Mouse (Mus musculus) gastrocnemius, adult 8-10 months (tissue): ENCODE data around the gene Sun1. TPM values are rescaled to one million over a fixed set of nuclear protein-coding genes. Genes with fewer than 3 reads are reported as not detected.

ENCODE experiments used
- DNase-seq, 2 experiments: peaks; one replicate each; pipeline ENCODE4 v3.0.0; 2022; ENCODE audit warnings: low spot score in 2 of 2
- total RNA-seq, 4 experiments: library from RNA; stranded (reverse); gene quantifications; 2 replicates each; pipeline ENCODE4 v1.2.4; 2022

Gene Sun1
- total RNA-seq, 4 experiments from 2014 or later, result 33.7 to 44.4 (median 41.2) TPM

DNA sequence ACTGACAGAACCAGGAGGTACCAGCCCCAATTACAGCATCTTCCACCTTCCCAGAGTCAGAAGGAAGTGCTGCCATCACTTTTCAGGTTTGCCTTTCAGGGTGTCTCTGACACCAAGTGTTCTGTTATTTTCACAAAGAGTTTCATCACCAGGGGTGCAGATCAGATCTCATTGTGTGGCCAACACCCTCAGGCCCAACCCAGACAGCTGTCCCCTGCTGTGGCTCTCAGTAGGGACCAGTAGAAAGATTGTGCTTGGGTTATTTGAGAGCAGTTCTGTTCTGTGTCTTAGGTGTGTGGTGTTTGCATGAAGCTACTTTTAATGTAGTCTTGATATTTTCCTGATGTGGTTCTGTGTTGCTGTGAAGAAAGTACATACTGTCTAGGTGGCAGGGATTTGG is 7.7 kb downstream of the Sun1 start:
- DNase-seq, result no peak

DNA sequence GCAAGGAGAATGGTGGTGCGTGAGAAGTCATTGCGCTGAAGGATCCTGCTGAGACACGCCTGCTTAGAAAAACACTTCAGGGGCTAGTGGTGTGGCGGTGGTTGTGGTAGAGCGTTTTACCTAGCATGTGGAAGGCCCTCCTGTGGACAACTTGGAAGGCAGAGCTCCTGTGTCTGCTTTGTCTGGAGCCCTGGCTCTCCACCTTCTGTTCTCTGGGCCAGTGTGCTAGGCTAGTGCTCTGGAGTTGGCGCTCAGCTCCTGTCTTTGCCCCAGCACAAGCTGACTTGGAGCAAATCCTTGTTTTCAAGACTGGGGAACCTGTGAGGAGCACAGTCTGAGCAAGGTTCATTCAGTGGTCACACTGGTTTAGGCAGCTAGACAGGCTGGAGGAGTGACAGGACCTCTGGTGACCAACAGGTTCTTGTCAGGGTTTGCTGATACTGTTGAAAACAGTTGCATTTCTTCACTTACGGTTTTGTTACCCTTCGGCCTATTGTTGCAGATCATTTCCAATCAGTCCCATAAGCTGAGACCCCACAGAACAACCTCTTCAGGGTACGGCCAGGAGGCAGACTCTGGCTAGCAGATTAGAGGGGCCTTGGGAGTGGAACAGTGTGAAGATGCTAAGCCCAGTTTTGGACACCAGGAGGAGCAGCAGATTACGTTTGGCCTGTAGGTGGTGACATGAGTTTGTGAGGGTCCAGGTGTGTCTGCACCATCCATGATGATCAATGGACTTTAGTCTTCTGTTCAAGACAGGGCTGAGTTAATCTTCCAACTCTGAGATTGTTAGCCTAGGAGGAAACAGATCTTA is 8.6 kb downstream of the Sun1 start:
- no peak for DNase-seq

DNA sequence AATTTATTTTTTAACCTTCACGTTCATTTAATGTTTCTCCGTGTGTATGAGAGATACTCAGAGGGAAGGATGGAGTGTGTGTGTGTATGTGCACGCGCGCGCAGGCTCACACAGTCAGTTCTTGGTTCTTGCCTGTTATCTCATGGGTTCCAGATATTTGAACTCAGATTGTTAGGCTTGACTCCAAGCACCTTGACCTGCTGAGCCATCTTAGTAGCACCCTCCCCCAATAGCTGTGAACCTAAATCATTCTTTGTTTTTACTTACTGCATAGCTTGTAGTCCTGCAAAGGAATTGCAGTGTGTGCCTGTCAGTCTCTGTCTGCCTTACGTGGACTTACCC is 9.2 kb downstream of the Sun1 start:
- no peak for DNase-seq

GRCm38 (mm10) chr5:139211737-139212385 is 11.4 kb downstream of the Sun1 start:
- DNase-seq, result no peak

- DNase-seq, result no peak
Measured at GRCm38 (mm10) chr5:139214298-139214697, 13.9 kb downstream of the Sun1 start.

DNA sequence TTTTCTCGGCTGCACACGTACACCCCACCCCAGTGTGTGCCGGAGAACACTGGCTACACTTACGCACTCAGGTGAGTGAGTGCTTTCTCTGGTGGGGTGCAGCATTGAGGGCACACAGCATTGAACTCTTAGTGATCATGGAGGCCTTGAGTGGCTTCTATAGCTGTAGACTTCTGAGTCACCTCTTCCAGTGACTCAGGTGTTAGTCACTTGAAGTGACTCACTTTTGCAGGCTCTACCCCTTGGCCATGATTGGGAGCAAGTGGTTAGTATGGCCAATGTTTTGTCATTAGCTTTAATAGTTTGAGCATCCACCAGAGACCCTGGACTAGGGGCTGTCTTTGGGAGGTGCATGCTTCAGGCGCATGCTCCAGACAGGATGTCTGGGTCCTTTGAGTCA is 14.7 kb downstream of the Sun1 start:
- DNase-seq, result no peak

- no peak for DNase-seq
Measured at GRCm38 (mm10) chr5:139216121-139216520, 15.7 kb downstream of the Sun1 start.

DNA sequence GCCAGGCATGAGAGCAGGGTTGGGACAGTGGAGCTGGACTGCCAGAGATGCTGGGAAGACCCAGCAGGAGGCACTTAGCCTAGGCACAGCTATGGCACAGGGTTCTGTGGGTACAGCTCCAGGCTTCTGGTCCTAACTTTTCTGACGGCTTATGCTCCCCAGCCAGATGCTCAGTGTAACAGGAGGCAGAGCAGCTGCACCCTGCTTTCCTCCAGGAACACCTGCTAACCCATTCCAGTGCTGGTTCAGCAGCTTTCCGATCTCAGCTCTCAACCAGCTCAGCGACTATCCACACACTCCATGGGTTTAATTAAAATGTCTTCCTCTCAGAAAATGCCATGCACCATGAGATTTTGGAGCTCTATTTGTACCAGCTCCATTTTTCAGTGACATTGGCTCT is 16.3 kb downstream of the Sun1 start:
- no peak for DNase-seq

DNA sequence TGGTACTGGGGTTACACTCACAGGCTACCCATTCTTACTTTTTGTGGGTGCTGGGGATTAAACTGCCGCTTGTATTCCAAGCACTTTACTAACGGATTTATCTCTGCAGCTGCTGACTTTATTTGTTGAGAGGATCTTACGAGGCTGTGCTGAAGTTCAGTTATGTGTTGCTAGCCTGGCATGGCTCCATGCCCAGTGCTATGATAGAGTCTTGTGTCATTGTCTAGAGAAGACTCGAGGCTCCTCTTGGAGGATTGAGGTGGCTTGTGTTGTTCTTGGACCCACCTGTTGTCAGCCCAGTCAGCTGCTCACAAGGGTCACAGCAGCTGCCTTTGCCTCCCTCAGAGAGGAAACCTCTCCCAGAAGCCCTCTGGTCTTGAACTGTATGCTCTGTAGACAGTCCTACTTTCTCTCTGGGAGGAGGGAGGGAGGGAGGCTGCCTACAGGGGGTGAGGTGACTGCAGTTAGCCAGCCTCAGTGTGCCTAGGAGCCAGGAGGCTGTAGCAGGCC is 19.6 kb downstream of the Sun1 start:
- DNase-seq, result no peak

DNA sequence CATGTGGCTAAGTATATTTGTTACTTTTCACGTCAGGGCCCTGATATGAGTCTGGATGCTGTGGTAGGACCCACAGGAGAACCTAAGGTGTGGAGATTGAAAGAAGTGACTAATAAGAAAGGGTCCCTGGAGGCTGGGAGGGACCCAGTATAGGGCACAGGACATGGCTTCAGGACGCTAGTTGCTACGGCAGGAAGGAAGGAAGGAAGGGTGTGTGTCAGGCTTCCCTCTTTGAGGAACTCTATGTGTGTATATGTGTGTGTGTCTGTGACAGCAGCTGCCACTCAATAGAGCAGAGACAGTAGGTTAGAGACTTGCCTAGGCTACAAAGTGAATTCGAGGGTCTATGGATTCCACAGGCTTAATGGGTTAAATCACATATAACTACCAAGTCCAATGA is 20.2 kb downstream of the Sun1 start:
- DNase-seq, result no peak

GRCm38 (mm10) chr5:139223331-139223730 is 22.9 kb downstream of the Sun1 start:
- DNase-seq, result no peak

- no peak for DNase-seq
Measured at GRCm38 (mm10) chr5:139227236-139227635, 26.8 kb downstream of the Sun1 start.

DNA sequence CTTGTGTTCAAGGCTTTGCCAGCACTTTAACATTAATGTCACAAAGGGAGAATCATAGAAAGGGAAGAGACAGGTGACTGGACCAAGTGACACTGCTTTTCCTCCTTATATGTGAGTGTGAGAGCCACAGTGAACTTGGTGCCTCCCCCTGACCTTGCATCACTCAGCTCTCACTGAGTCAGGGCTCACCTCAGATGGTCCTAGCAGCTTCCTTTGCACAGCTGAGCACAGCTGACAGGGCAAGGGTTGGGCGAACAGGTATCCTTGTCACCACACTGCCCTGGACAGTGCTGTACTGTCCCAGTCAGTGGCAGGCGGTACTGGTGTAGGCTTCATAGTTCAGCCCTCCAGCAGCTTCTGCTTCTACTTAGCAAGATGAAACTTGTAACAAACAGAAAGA is 27.2 kb downstream of the Sun1 start:
- DNase-seq, result no peak

- DNase-seq, result no peak
Measured at GRCm38 (mm10) chr5:139228318-139228717, 27.9 kb downstream of the Sun1 start.

DNA sequence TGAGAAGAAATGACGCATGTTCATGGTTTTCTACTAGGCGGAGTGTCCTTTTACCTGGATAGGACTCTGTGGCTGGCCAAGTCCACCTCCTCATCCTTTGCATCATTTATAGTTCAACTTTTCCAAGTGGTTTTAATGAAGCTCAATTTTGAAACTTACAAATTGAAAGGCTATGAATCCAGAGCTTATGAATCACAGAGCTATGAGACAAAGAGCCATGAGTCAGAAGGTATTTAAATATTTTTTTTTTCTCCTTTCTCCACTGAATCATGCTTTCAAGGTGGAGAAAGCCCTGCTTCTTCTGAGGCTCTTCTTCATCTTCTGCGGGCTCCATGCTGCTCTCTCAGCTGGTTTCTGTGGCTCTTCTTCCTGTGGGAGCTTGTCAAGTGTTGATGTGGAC is 29.3 kb downstream of the Sun1 start:
- DNase-seq, result no peak

DNA sequence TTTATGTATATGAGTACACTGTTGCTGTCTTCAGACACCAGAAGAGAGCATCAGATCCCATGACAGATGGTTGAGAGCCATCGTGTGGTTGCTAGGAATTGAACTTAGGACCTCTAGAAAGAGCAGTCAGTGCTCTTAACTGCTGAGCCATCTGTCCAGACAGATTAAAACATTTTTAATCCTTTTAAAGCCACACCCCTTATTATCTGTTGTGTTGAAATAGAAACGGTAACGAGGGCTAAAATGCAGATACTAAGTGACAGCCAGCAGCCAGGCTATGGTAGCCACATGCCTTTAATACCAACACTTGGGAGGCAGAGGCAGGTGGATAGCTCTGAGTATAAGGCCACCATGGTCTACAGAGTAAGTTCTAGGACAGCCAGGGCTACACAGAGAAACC is 31.6 kb downstream of the Sun1 start:
- no peak for DNase-seq

GRCm38 (mm10) chr5:139234423-139234822 is 34.0 kb downstream of the Sun1 start:
- no peak for DNase-seq

GRCm38 (mm10) chr5:139237436-139237835 is 37.0 kb downstream of the Sun1 start:
- DNase-seq, result no peak

DNA sequence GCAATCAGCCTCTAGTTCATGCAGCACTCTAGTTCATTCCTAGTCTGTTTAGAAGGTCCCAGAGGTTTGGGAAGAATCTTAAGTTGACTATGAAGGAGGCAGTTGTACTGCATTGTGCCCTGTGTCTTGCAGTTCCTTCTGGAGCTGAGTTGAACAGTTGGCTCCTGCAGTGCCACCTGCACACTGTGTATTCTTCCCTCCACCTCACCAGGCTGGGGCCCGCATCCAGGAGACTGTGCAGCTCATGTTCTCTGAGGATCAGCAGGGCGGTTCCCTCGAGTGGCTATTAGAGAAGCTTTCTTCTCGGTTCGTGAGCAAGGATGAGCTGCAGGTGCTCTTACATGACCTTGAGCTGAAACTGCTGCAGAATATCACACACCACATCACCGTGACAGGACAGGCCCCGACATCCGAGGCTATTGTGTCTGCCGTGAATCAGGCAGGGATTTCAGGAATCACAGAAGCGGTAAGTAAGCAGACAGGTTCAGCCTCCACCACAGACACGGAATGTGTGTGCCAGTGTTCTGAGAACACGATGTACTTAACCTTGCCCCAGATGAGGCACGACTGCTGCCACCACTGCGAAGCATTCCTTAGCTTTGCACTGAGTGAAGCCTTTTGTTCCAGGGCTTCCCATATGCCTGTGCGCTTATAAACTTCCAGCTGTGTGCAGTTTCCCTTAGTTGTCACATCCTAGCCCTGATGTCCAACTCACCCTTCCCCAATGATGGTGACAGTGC is 40.8 kb downstream of the Sun1 start:
- no peak for DNase-seq

DNA sequence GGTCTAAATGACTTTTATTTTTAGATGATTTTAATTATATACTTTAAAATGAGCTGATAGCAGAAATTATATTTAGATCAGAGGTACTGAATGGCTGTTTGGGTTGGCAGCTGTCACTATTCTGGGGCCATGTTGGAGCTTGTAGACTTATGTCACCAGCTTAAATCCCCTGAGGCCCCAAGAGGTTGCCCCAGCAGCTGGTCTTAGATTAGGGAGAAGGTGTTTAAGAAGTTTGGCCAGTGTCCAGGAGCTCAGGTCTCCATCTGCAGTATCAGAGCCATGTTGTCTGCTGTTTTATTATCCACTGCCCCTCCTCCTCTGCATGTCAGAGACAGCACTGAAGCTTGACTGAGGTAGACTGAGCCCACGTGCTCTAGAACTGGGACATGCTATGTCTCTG is 42.9 kb downstream of the Sun1 start:
- DNase-seq, result no peak

GRCm38 (mm10) chr5:139247767-139248166 is 47.3 kb downstream of the Sun1 start:
- DNase-seq, result no peak

DNA sequence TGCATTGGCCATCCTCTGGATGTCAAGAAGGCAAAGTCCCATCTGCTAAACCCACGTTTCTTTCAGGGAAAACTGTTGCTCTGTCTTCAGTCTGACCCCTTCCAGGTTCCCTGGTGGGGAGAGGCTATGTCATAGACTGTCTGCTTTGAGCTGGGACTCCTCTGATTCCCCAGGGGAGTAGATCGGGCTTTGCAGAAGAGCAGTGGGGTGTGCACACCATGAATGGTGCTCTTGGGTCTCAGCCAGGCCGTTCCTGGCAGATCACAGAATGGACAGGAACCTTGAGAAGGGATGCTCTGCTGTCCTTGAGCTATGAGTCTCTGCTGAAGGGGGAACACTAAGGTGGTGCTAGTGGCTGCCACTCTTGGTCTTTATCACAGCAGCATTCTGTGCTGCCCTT is 48.4 kb downstream of the Sun1 start:
- DNase-seq, result no peak
